ENCODE assay signal across 11 mouse cellular contexts in genomic region chr4:154599977-154600376, GRCm38 (mm10). TPM values are rescaled to one million over a fixed set of nuclear protein-coding genes. Genes with fewer than 3 reads are reported as not detected.
DNase-seq lines count a peak whose midpoint lies in the region; ATAC-seq and TF ChIP-seq lines count a peak whose summit lies in the region.
"Had no signal": no experiment of that assay in that cellular context is flagged by ENCODE, and none has a peak within 500 bp of the region (broad histone marks: within the 10 kb centered on the region; RNA-seq: fewer than 3 reads in every experiment).

No protein-coding gene starts in this region.

- H3K4me1 ChIP-seq in forebrain, postnatal 0 days (ENCODE audit: insufficient read depth), result peaks cover 10% of the 10 kb centered on the region
- peaks cover 30% of the 10 kb centered on the region for H3K4me1 ChIP-seq in limb, embryonic 14.5 days (ENCODE audit: control insufficient read depth, insufficient read depth, low read length)

- H3K27ac ChIP-seq in forebrain, postnatal 0 days (ENCODE audit: low read depth, low read length), result peak overlapping the region; percentile 45; the same call in 1 of the 2 replicates
- H3K27ac ChIP-seq in limb, embryonic 14.5 days (replicated peaks; ENCODE audit: low read depth, low read length), result no peak overlapping the region
- H3K27ac ChIP-seq: limb, embryonic 15.5 days had no signal

- intact Hi-C loops in left cerebral cortex, postnatal 10 days (cut with DNase I), result no loop called here

- no peak overlapping the region for H3K4me2 ChIP-seq in forebrain, postnatal 0 days (ENCODE audit: low read depth)
- no peak overlapping the region for H3K4me2 ChIP-seq in limb, embryonic 14.5 days (replicated peaks; ENCODE audit: low read depth, low read length, severe bottlenecking)
- H3K4me2 ChIP-seq: limb, embryonic 15.5 days had no signal

- no peaks in the 10 kb centered on the region for H3K36me3 ChIP-seq in forebrain, postnatal 0 days (ENCODE audit: insufficient read depth)
- no peaks in the 10 kb centered on the region for H3K36me3 ChIP-seq in limb, embryonic 14.5 days (ENCODE audit: control insufficient read depth, insufficient read depth, low read length)
- H3K36me3 ChIP-seq: limb, embryonic 15.5 days had no signal

- H3K4me3 ChIP-seq in forebrain, postnatal 0 days (ENCODE audit: low read depth, low read length), result no peak overlapping the region
- no peak overlapping the region for H3K4me3 ChIP-seq in limb, embryonic 14.5 days (replicated peaks; ENCODE audit: low read length)
- H3K4me3 ChIP-seq: limb, embryonic 15.5 days had no signal

- no peak for TF ChIP-seq POLR2A in limb, embryonic 14.5 days (IDR thresholded peaks at IDR 0.05; ENCODE audit: borderline replicate concordance, extremely low read depth, insufficient read depth, insufficient read length)

- ATAC-seq in forebrain, postnatal 0 days, result peak; percentile 70
- ATAC-seq in limb, embryonic 14.5 days (ENCODE audit: low FRiP score, low read depth), result no peak
- no peak for ATAC-seq in cerebellum, adult (ENCODE audit: insufficient number of reproducible peaks, low FRiP score, low TSS enrichment)

- peak; percentile 17 for DNase-seq in left cerebral cortex, adult 11 months (ENCODE audit: low spot score)
- no peak for DNase-seq in left cerebral cortex, postnatal 10 days (ENCODE audit: extremely low spot score in 1 of 2, low spot score in 2 of 2)
- DNase-seq in forebrain, postnatal 0 days, result peak; percentile 66
- peak; percentile 36 for DNase-seq in limb, embryonic 14.5 days (ENCODE audit: low spot score)
- no peak for DNase-seq in cerebellum, postnatal 4 days (ENCODE audit: low spot score in 2 of 2)
- DNase-seq in lung, adult 18-20 months, result no peak
- no peak for DNase-seq in adrenal gland, postnatal 10 days
- DNase-seq: heart, postnatal 10 days had no signal

- H3K27me3 ChIP-seq in forebrain, postnatal 0 days (ENCODE audit: insufficient read depth, low read length), result no peaks in the 10 kb centered on the region
- H3K27me3 ChIP-seq in limb, embryonic 14.5 days (ENCODE audit: control insufficient read depth, insufficient read depth, low read length), result no peaks in the 10 kb centered on the region
- H3K27me3 ChIP-seq: CH12.LX; limb, embryonic 15.5 days had no signal

- no peaks in the 10 kb centered on the region for H3K9me3 ChIP-seq in forebrain, postnatal 0 days (ENCODE audit: low read length)
- no peaks in the 10 kb centered on the region for H3K9me3 ChIP-seq in limb, embryonic 14.5 days (ENCODE audit: control insufficient read depth, low read length)
- H3K9me3 ChIP-seq: limb, embryonic 15.5 days had no signal

- H3K9ac ChIP-seq in forebrain, postnatal 0 days, result no peak overlapping the region
- H3K9ac ChIP-seq in limb, embryonic 14.5 days (ENCODE audit: low read depth, low read length, severe bottlenecking), result no peak overlapping the region
- H3K9ac ChIP-seq: limb, embryonic 15.5 days had no signal

- no peak for TF ChIP-seq CTCF in forebrain, postnatal 0 days (IDR thresholded peaks at IDR 0.05; ENCODE audit: low read depth)

- WGBS in forebrain, postnatal 0 days, result 10% methylated on average over 10 of the region's 10 CpGs
- 37% methylated on average over 10 of the region's 10 CpGs for WGBS in limb, embryonic 14.5 days

RNA-seq across cellular contexts. Expression of gene Prdm16, which starts 36.7 kb away (rescaled TPM):
- total RNA-seq in left cerebral cortex, postnatal 10 days (2021), result 1 to 10 TPM; 4.9 to 6.1 TPM
- 9.8 and 10.7 TPM in 2 replicates for total RNA-seq in forebrain, postnatal 0 days (2014; rRNA removed)
- 7.8 and 16.3 TPM in 2 replicates for polyA plus RNA-seq in forebrain, postnatal 0 days (2015; fragmentation: Nextera tagmentation; extraction: Ambion mirVana)
- polyA plus RNA-seq in limb, embryonic 14.5 days (2012; rRNA removed), result 11.7 and 15.3 TPM in 2 replicates
- 25.6 and 40.0 TPM in 2 replicates for polyA plus RNA-seq in limb, embryonic 14.5 days (2014; fragmentation: Nextera tagmentation; extraction: Ambion mirVana)
- total RNA-seq in adrenal gland, postnatal 10 days (2021), result 10 to 100 TPM in 1 of 2 experiments, 1 to 10 TPM in 1; 9.0 to 17.8 TPM
- total RNA-seq: CH12.LX had no signal

Comparison
In these comparisons a context has a peak if more than half of its experiments do, and no peak if none do; other contexts are left out.
1. DNase-seq: peak in left cerebral cortex, adult 11 months (single experiment), forebrain, postnatal 0 days (single experiment) and limb, embryonic 14.5 days (single experiment); none in left cerebral cortex, postnatal 10 days (0 of 2), cerebellum, postnatal 4 days (0 of 2), lung, adult 18-20 months (0 of 2) and adrenal gland, postnatal 10 days (single experiment).